Mouse (Mus musculus) hindbrain, embryonic 14.5 days (tissue): Measurements from ENCODE around the gene Cdkal1. TPM values are rescaled to one million over a fixed set of nuclear protein-coding genes. Genes with fewer than 3 reads are reported as not detected.

Experiments used
- ATAC-seq: fragments of 200-750 bp; cut with Nextera tagmentation; 2 replicates; pipeline ENCODE4 v1.8.0; 2017; ENCODE audit warnings: moderate number of reproducible peaks, mild to moderate bottlenecking, moderate TSS enrichment, moderate library complexity; ENCODE audit not compliant: low FRiP score
- DNase-seq: peaks from one replicate; pipeline ENCODE4 v3.0.0-alpha.2; 2015; ENCODE audit warnings: low spot score
- H3K27ac ChIP-seq: fragments of 300-500 bp; sonication (generic); 2 replicates; pipeline ENCODE4 v1.5.1; 2014; ENCODE audit warnings: mild to moderate bottlenecking, moderate library complexity
- H3K27me3 ChIP-seq: fragments of 300-500 bp; sonication (generic); 2 replicates; pipeline ENCODE4 v1.6.1; 2014; ENCODE audit warnings: mild to moderate bottlenecking, low read length, mixed read lengths; ENCODE audit not compliant: control insufficient read depth, insufficient read depth
- H3K36me3 ChIP-seq: fragments of 300-500 bp; sonication (generic); replicated peaks from 2 replicates; pipeline ENCODE4 v1.6.1; 2014; ENCODE audit not compliant: control insufficient read depth, insufficient read depth
- H3K4me1 ChIP-seq: fragments of 300-500 bp; sonication (generic); replicated peaks from 2 replicates; pipeline ENCODE4 v1.6.1; 2014; ENCODE audit warnings: antibody characterized with exemption, low read length, mixed read lengths; ENCODE audit not compliant: control insufficient read depth, insufficient read depth
- H3K4me2 ChIP-seq: fragments of 300-500 bp; sonication (generic); replicated peaks from 2 replicates; pipeline ENCODE4 v1.6.1; 2014; ENCODE audit warnings: mild to moderate bottlenecking, moderate library complexity
- H3K4me3 ChIP-seq: fragments of 300-500 bp; sonication (generic); replicated peaks from 2 replicates; pipeline ENCODE4 v1.5.1; 2014; ENCODE audit warnings: mild to moderate bottlenecking, low read length
- H3K9ac ChIP-seq: fragments of 300-500 bp; sonication (generic); 2 replicates; pipeline ENCODE4 v1.6.1; 2014
- H3K9me3 ChIP-seq: fragments of 300-500 bp; sonication (generic); 2 replicates; pipeline ENCODE4 v1.6.1; 2016; ENCODE audit warnings: low read length; ENCODE audit not compliant: control insufficient read depth
- WGBS: fragments of 180-500 bp; shearing (Covaris S2); extraction: QIAGEN DNeasy Blood & Tissue Kit; methylation state at CpG from one replicate; pipeline ENCODE4 v1.1.7; 2014; 5-methylcytosine and 5-hydroxymethylcytosine counted together
- polyA plus RNA-seq: library from polyadenylated mRNA; unstranded; fragments of >200 nt; fragmentation: Nextera tagmentation; extraction: Ambion mirVana; gene quantifications from 2 replicates; pipeline ENCODE4 v1.2.1, GENCODE M21; 2014

The Cdkal1 gene
- polyA plus RNA-seq, 1 experiment from 2014 or later = 19.4 TPM

GRCm38 (mm10) chr13:29430919-29431318 lies 424.6 kb downstream of the Cdkal1 start:
- no peaks in the 10 kb centered on the region for H3K36me3 ChIP-seq
- no peak for DNase-seq
- H3K4me2 ChIP-seq = no peak overlapping the region
- H3K9me3 ChIP-seq = no peaks in the 10 kb centered on the region
- ATAC-seq = no peak
- WGBS = 38% methylated on average over 4 of the region's 4 CpGs
- no peak overlapping the region for H3K27ac ChIP-seq
- no peak overlapping the region for H3K4me3 ChIP-seq
- no peak overlapping the region for H3K9ac ChIP-seq
- no peaks in the 10 kb centered on the region for H3K27me3 ChIP-seq
- H3K4me1 ChIP-seq = 0 out of 2 replicates have a peak, but pooled peaks cover 4% of the 10 kb centered on the region

DNA sequence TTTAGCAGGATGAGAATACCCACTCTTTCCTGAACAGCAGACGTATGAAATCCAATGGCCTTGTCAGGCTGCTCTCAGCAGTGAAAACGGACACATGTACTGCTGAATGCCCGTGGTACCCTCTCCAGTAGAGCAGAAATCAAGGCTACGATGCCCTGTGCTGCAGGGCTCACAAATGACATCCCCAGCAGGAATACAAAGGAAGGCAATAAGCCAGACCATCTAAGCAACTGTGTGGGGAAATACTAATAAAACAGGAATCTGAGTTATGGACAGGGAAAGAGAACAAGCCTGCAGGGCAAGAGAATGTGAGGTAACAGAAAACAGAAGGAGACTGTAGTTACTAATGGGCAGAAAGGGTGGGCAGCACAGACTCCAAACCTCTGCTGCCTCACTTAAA lies 425.6 kb downstream of the Cdkal1 start:
- WGBS = 46% methylated on average over 4 of the region's 4 CpGs
- no peaks in the 10 kb centered on the region for H3K27me3 ChIP-seq
- no peak overlapping the region for H3K4me3 ChIP-seq
- ATAC-seq (no peak), DNase-seq (no peak)
- H3K9ac ChIP-seq = no peak overlapping the region
- no peaks in the 10 kb centered on the region for H3K36me3 ChIP-seq
- H3K9me3 ChIP-seq = no peaks in the 10 kb centered on the region
- no peak overlapping the region for H3K27ac ChIP-seq
- no peak overlapping the region for H3K4me2 ChIP-seq
- 0 out of 2 replicates have a peak, but pooled peaks cover 4% of the 10 kb centered on the region for H3K4me1 ChIP-seq

- Histone ChIP-seq H3K4me2 (no peak overlapping the region), H3K4me1 (0 out of 2 replicates have a peak, but pooled peaks cover 4% of the 10 kb centered on the region), H3K27ac (no peak overlapping the region), H3K9me3 (no peaks in the 10 kb centered on the region), H3K4me3 (no peak overlapping the region), H3K36me3 (no peaks in the 10 kb centered on the region), H3K9ac (no peak overlapping the region), H3K27me3 (no peaks in the 10 kb centered on the region)
- 92% methylated on average over 6 of the region's 6 CpGs for WGBS
- ATAC-seq (no peak), DNase-seq (no peak)
These were observed 426.3 kb downstream of the Cdkal1 start for GRCm38 (mm10) chr13:29429196-29429595.

GRCm38 (mm10) chr13:29416450-29417136 lies 438.9 kb downstream of the Cdkal1 start:
- peak; percentile 91 for ATAC-seq

GRCm38 (mm10) chr13:29415967-29416366 lies 439.5 kb downstream of the Cdkal1 start:
- H3K4me2 ChIP-seq = no peak overlapping the region
- DNase-seq (peak; percentile 36), ATAC-seq (peak; percentile 38)
- H3K27me3 ChIP-seq = no peaks in the 10 kb centered on the region
- peaks cover 40% of the 10 kb centered on the region for H3K4me1 ChIP-seq
- H3K36me3 ChIP-seq = no peaks in the 10 kb centered on the region
- no peak overlapping the region for H3K9ac ChIP-seq
- WGBS = 8% methylated on average over 2 of the region's 2 CpGs
- no peak overlapping the region for H3K4me3 ChIP-seq
- H3K9me3 ChIP-seq = no peaks in the 10 kb centered on the region
- H3K27ac ChIP-seq = peak overlapping the region; percentile 75

More at GRCm38 (mm10) chr13:29416450-29417136, 438.9 kb downstream of the Cdkal1 start:
- Histone ChIP-seq H3K27me3 (no peaks in the 10 kb centered on the region), H3K9me3 (no peaks in the 10 kb centered on the region), H3K9ac (no peak overlapping the region), H3K4me1 (peaks cover 40% of the 10 kb centered on the region), H3K27ac (peak overlapping the region; percentile 75), H3K4me2 (no peak overlapping the region), H3K4me3 (no peak overlapping the region), H3K36me3 (no peaks in the 10 kb centered on the region)
- DNase-seq = peak; percentile 81
- 11% methylated on average over 8 of the region's 8 CpGs for WGBS

- DNase-seq = peak; percentile 40
- Histone ChIP-seq H3K4me3 (no peak overlapping the region), H3K4me1 (peaks cover 40% of the 10 kb centered on the region), H3K36me3 (no peaks in the 10 kb centered on the region), H3K27ac (peak overlapping the region; percentile 75), H3K9me3 (no peaks in the 10 kb centered on the region), H3K9ac (no peak overlapping the region), H3K27me3 (no peaks in the 10 kb centered on the region), H3K4me2 (no peak overlapping the region)
- no peak for ATAC-seq
- WGBS = 21% methylated on average over 6 of the region's 6 CpGs
These were observed 440.6 kb downstream of the Cdkal1 start for GRCm38 (mm10) chr13:29414878-29415277.

DNA sequence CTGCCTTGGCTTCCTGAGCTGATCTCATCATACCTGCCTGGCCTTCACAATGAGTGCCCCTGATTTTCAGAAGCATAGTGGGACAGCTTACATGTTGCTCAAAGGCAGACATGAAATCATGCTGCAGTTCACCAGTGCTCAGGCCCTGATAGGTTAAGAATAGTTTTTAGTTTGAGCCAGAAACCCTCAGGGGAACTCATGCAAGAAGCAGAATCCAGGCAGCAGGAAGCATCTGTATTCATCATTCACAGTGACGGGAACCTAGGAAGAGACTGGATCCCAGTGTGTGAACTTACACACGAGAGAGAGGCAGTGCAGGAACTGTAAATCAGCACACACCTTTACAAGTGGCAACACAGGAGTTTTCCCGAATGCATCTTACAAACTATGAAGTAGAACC lies 441.0 kb downstream of the Cdkal1 start:
- H3K9me3 ChIP-seq = no peaks in the 10 kb centered on the region
- H3K4me3 ChIP-seq = no peak overlapping the region
- WGBS = 25% methylated on average over 3 of the region's 3 CpGs
- no peaks in the 10 kb centered on the region for H3K36me3 ChIP-seq
- no peaks in the 10 kb centered on the region for H3K27me3 ChIP-seq
- ATAC-seq = no peak
- no peak overlapping the region for H3K9ac ChIP-seq
- no peak overlapping the region for H3K4me2 ChIP-seq
- peaks cover 40% of the 10 kb centered on the region for H3K4me1 ChIP-seq
- H3K27ac ChIP-seq = peak overlapping the region; percentile 75
- DNase-seq = no peak

GRCm38 (mm10) chr13:29411176-29411575 lies 444.3 kb downstream of the Cdkal1 start:
- H3K9me3 ChIP-seq = no peaks in the 10 kb centered on the region
- no peak for ATAC-seq
- 92% methylated on average over 6 of the region's 6 CpGs for WGBS

GRCm38 (mm10) chr13:29407619-29408018 lies 447.9 kb downstream of the Cdkal1 start:
- DNase-seq (no peak), ATAC-seq (no peak)
- no peaks in the 10 kb centered on the region for H3K9me3 ChIP-seq
- no peak overlapping the region for H3K9ac ChIP-seq
- 74% methylated on average over 1 of the region's 1 CpGs for WGBS
- H3K27me3 ChIP-seq = no peaks in the 10 kb centered on the region
- H3K36me3 ChIP-seq = no peaks in the 10 kb centered on the region
- no peaks in the 10 kb centered on the region; the same call in 1 of the 2 replicates for H3K4me1 ChIP-seq
- H3K4me2 ChIP-seq = no peak overlapping the region
- H3K4me3 ChIP-seq = no peak overlapping the region
- H3K27ac ChIP-seq = no peak overlapping the region

More at GRCm38 (mm10) chr13:29411176-29411575, 444.3 kb downstream of the Cdkal1 start:
- H3K36me3 ChIP-seq = no peaks in the 10 kb centered on the region
- no peak overlapping the region for H3K27ac ChIP-seq
- H3K9ac ChIP-seq = no peak overlapping the region
- no peak overlapping the region for H3K4me2 ChIP-seq
- H3K4me3 ChIP-seq = no peak overlapping the region
- DNase-seq = no peak
- no peaks in the 10 kb centered on the region for H3K27me3 ChIP-seq
- peaks cover 25% of the 10 kb centered on the region for H3K4me1 ChIP-seq
